Mouse (Mus musculus): ENCODE measurements around the gene Arl4a. TPM values are rescaled to one million over a fixed set of nuclear protein-coding genes. Genes with fewer than 3 reads are reported as not detected.

Arl4a gene
- polyA plus RNA-seq, 1 experiment from 2014 or later: 65.0 TPM

- Histone ChIP-seq H3K4me1 (no peaks in the 10 kb centered on the region; the same call in 1 of the 2 replicates), H3K36me3 (ENCODE audit: poor library complexity, severe bottlenecking) (peaks cover 4% of the 10 kb centered on the region; the same call in 1 of the 2 replicates), H3K4me3 (no peak overlapping the region), H3K9ac (no peak overlapping the region), H3K27me3 (no peaks in the 10 kb centered on the region), H3K9me3 (replicated peaks) (no peaks in the 10 kb centered on the region), H3K4me2 (no peak overlapping the region), H3K27ac (no peak overlapping the region)
- 84% methylated on average over 4 of the region's 4 CpGs for WGBS
- no peak for ATAC-seq
Measured at GRCm38 (mm10) chr12:40029201-40029600, 8.6 kb downstream of the Arl4a start.

GRCm38 (mm10) chr12:40027846-40028245 lies 10.0 kb downstream of the Arl4a start:
- H3K4me1 ChIP-seq: no peaks in the 10 kb centered on the region
- no peak overlapping the region for H3K9ac ChIP-seq
- WGBS: 90% methylated on average over 3 of the region's 3 CpGs
- ATAC-seq: no peak
- H3K9me3 ChIP-seq (replicated peaks): no peaks in the 10 kb centered on the region
- H3K4me3 ChIP-seq: no peak overlapping the region
- H3K27ac ChIP-seq: no peak overlapping the region
- peaks cover 4% of the 10 kb centered on the region; the same call in 1 of the 2 replicates for H3K36me3 ChIP-seq (ENCODE audit: poor library complexity, severe bottlenecking)
- H3K27me3 ChIP-seq: no peaks in the 10 kb centered on the region
- no peak overlapping the region for H3K4me2 ChIP-seq

- Histone ChIP-seq H3K4me3 (no peak overlapping the region), H3K9me3 (replicated peaks) (no peaks in the 10 kb centered on the region), H3K4me2 (no peak overlapping the region), H3K9ac (no peak overlapping the region), H3K27me3 (no peaks in the 10 kb centered on the region), H3K4me1 (no peaks in the 10 kb centered on the region), H3K36me3 (ENCODE audit: poor library complexity, severe bottlenecking) (peaks cover 4% of the 10 kb centered on the region; the same call in 1 of the 2 replicates), H3K27ac (no peak overlapping the region)
- ATAC-seq: no peak
- WGBS: 94% methylated on average over 3 of the region's 3 CpGs
Measured at GRCm38 (mm10) chr12:40027444-40027843, 10.4 kb downstream of the Arl4a start.

- no peak overlapping the region for H3K4me2 ChIP-seq
- no peak overlapping the region for H3K27ac ChIP-seq
- no peak for ATAC-seq
- no peaks in the 10 kb centered on the region for H3K36me3 ChIP-seq (ENCODE audit: poor library complexity, severe bottlenecking)
- no peaks in the 10 kb centered on the region for H3K27me3 ChIP-seq
- no peak overlapping the region for H3K4me3 ChIP-seq
- no peak overlapping the region for H3K9ac ChIP-seq
- WGBS: 88% methylated on average over 2 of the region's 2 CpGs
- H3K9me3 ChIP-seq (replicated peaks): no peaks in the 10 kb centered on the region
- H3K4me1 ChIP-seq: no peaks in the 10 kb centered on the region
Measured at GRCm38 (mm10) chr12:40023918-40024317, 13.9 kb downstream of the Arl4a start.

GRCm38 (mm10) chr12:40023014-40023642 lies 14.7 kb downstream of the Arl4a start:
- Histone ChIP-seq H3K9ac (no peak overlapping the region), H3K4me2 (no peak overlapping the region), H3K36me3 (ENCODE audit: poor library complexity, severe bottlenecking) (no peaks in the 10 kb centered on the region), H3K27me3 (no peaks in the 10 kb centered on the region), H3K27ac (no peak overlapping the region), H3K4me1 (no peaks in the 10 kb centered on the region), H3K4me3 (no peak overlapping the region), H3K9me3 (replicated peaks) (no peaks in the 10 kb centered on the region)
- WGBS: 73% methylated on average over 3 of the region's 3 CpGs
- no peak for ATAC-seq

GRCm38 (mm10) chr12:40022344-40022743 lies 15.5 kb downstream of the Arl4a start:
- Histone ChIP-seq H3K9me3 (replicated peaks) (no peaks in the 10 kb centered on the region), H3K27me3 (no peaks in the 10 kb centered on the region), H3K4me3 (no peak overlapping the region), H3K4me2 (no peak overlapping the region), H3K9ac (no peak overlapping the region), H3K27ac (no peak overlapping the region), H3K4me1 (no peaks in the 10 kb centered on the region), H3K36me3 (ENCODE audit: poor library complexity, severe bottlenecking) (no peaks in the 10 kb centered on the region)
- WGBS: 66% methylated on average over 3 of the region's 3 CpGs
- ATAC-seq: no peak

GRCm38 (mm10) chr12:40017955-40018505 lies 19.8 kb downstream of the Arl4a start:
- ATAC-seq: no peak
- no peaks in the 10 kb centered on the region for H3K9me3 ChIP-seq (replicated peaks)
- H3K4me1 ChIP-seq: peaks cover 12% of the 10 kb centered on the region; the same call in 1 of the 2 replicates
- 85% methylated on average over 6 of the region's 6 CpGs for WGBS
- no peak overlapping the region for H3K4me3 ChIP-seq
- no peaks in the 10 kb centered on the region for H3K27me3 ChIP-seq
- no peak overlapping the region for H3K27ac ChIP-seq
- no peaks in the 10 kb centered on the region for H3K36me3 ChIP-seq (ENCODE audit: poor library complexity, severe bottlenecking)
- no peak overlapping the region for H3K9ac ChIP-seq
- H3K4me2 ChIP-seq: no peak overlapping the region

DNA sequence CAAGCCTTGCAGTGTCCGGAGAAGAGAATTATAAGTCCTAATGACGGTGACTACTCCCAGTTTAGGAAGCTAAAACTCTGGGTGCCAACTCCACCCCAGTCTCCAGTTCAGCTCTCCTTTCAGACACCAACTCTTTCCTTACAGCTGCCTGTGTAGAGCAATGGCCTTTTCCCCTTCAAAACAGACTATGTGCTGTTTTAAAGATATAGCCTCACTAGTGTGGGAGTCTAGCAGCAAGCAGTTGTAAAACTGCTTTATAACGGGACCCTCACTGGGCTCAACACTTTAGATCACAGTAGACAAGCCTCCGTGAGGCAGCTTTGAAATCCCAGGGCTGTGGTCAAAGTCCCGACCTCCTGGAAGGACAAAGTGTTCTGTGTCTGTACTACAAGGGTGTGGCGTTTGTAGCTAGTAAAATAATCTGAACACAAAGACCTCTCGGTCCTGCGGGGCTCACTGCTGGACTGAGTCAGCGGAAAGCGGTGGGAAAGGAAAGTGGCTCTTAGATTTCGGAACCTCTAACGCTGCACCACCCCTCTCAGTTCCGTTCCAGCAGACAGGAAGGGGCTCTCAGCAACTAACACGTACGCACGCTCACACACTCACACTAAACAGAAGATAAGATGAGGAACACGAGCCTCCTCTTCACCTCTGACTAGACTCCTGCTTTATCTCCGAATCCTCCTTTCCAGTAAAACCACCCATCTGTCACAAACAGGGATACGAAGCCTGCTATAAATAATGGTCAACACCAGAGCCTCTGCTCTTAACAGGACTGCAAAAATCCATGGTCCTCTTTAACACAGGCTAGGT lies 21.0 kb downstream of the Arl4a start:
- 50% methylated on average over 19 of the region's 19 CpGs for WGBS
- H3K9ac ChIP-seq: peak overlapping the region; percentile 47
- H3K4me1 ChIP-seq: peaks cover 12% of the 10 kb centered on the region; the same call in 1 of the 2 replicates
- H3K27me3 ChIP-seq: no peaks in the 10 kb centered on the region
- H3K4me2 ChIP-seq: peak overlapping the region; percentile 45
- H3K36me3 ChIP-seq (ENCODE audit: poor library complexity, severe bottlenecking): no peaks in the 10 kb centered on the region
- no peak overlapping the region for H3K27ac ChIP-seq
- ATAC-seq: peak; percentile 50
- H3K9me3 ChIP-seq (replicated peaks): no peaks in the 10 kb centered on the region
- no peak overlapping the region for H3K4me3 ChIP-seq

- no peak overlapping the region for H3K27ac ChIP-seq
- WGBS: 58% methylated on average over 9 of the region's 9 CpGs
- no peaks in the 10 kb centered on the region for H3K36me3 ChIP-seq (ENCODE audit: poor library complexity, severe bottlenecking)
- no peak overlapping the region for H3K4me3 ChIP-seq
- ATAC-seq: no peak
- H3K9ac ChIP-seq: no peak overlapping the region
- H3K9me3 ChIP-seq (replicated peaks): no peaks in the 10 kb centered on the region
- H3K4me2 ChIP-seq: no peak overlapping the region
- H3K4me1 ChIP-seq: peaks cover 12% of the 10 kb centered on the region; the same call in 1 of the 2 replicates
- no peaks in the 10 kb centered on the region for H3K27me3 ChIP-seq
Measured at GRCm38 (mm10) chr12:40016068-40016467, 21.8 kb downstream of the Arl4a start.

- Histone ChIP-seq H3K9me3 (replicated peaks) (no peaks in the 10 kb centered on the region), H3K4me1 (no peaks in the 10 kb centered on the region), H3K27me3 (no peaks in the 10 kb centered on the region), H3K4me3 (no peak overlapping the region), H3K9ac (no peak overlapping the region), H3K27ac (no peak overlapping the region), H3K36me3 (ENCODE audit: poor library complexity, severe bottlenecking) (no peaks in the 10 kb centered on the region), H3K4me2 (no peak overlapping the region)
- no peak for ATAC-seq
- 65% methylated on average over 2 of the region's 2 CpGs for WGBS
Measured at GRCm38 (mm10) chr12:40009866-40010265, 28.0 kb downstream of the Arl4a start.

GRCm38 (mm10) chr12:40008459-40008858 lies 29.4 kb downstream of the Arl4a start:
- H3K9ac ChIP-seq: no peak overlapping the region
- WGBS: 71% methylated on average over 3 of the region's 3 CpGs
- H3K27me3 ChIP-seq: no peaks in the 10 kb centered on the region
- H3K4me1 ChIP-seq: no peaks in the 10 kb centered on the region
- H3K27ac ChIP-seq: no peak overlapping the region
- H3K4me3 ChIP-seq: no peak overlapping the region
- H3K36me3 ChIP-seq (ENCODE audit: poor library complexity, severe bottlenecking): no peaks in the 10 kb centered on the region
- ATAC-seq: no peak
- no peaks in the 10 kb centered on the region for H3K9me3 ChIP-seq (replicated peaks)
- H3K4me2 ChIP-seq: no peak overlapping the region

DNA sequence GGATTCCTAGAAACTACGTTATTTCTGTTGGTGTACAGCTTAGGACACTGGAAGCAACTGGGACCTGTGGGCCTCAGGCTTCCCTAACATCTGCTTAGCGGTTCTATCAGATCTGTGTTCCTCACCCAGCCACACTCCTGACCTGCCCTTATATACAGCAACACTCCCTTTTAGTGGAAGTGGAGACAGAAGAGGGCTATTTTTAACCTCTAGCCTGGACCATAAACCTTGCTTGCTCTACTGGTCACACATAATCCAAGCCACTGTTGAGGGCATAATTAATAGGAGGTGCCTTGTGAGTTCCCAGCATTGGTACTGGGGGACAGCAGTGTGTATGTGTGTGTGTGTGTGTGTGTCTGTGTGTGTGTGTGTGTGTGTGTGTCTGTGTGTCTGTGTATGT lies 33.1 kb downstream of the Arl4a start:
- Histone ChIP-seq H3K9ac (no peak overlapping the region), H3K36me3 (ENCODE audit: poor library complexity, severe bottlenecking) (no peaks in the 10 kb centered on the region), H3K4me3 (no peak overlapping the region), H3K9me3 (replicated peaks) (no peaks in the 10 kb centered on the region), H3K27me3 (0 out of 2 replicates have a peak, but pooled peaks cover 4% of the 10 kb centered on the region), H3K27ac (no peak overlapping the region), H3K4me1 (no peaks in the 10 kb centered on the region), H3K4me2 (no peak overlapping the region)
- ATAC-seq: no peak
- WGBS: 76% methylated on average over 2 of the region's 2 CpGs
